Mouse (Mus musculus): ENCODE data around the gene Gm49601.

GRCm38 (mm10) chr16:18591047-18592018 lies 34.9 kb downstream of the Gm49601 start:
- peak; percentile 62 for TF ChIP-seq CTCF (IDR thresholded peaks at IDR 0.05; ENCODE audit: low read depth)
- TF ChIP-seq EP300 (optimal IDR thresholded peaks at IDR 0.05): no peak
